Mouse (Mus musculus) duodenum, adult 2 months (tissue): ENCODE results near the gene Aldh1a2. TPM values are rescaled to one million over a fixed set of nuclear protein-coding genes. Genes with fewer than 3 reads are reported as not detected.

Experiments used
- polyA plus RNA-seq: library from polyadenylated mRNA; depleted of rRNA; stranded (reverse); fragments of >200 nt; gene quantifications from 2 replicates; pipeline ENCODE4 v1.2.3, GENCODE M21; 2012; ENCODE audit warnings: low replicate concordance; rRNA removed

Aldh1a2 gene
- 7.0 and 9.2 TPM in 2 replicates for polyA plus RNA-seq

GRCm38 (mm10) chr9:71215248-71216035, at the start of gene Aldh1a2:
Gene Aldh1a2 (plus strand): TSS chr9:71215789.

DNA sequence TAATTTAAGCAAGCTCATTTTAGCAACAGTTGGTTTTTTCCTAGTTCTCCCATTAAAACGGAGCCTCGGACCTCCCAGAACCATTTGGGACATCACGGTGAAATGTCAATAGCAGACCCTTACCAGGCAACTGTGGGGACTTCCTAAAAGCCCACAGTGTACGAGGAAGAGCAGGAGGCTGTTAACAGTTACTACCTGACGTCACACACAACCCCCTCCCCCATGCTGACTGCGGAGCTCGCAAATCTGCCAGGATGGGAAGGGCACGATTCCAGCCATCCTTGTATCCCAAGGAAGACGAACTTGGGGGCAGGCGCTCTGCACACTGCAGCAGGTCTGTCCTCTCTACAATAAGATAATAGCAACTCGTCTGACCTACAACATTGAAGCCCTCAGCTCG, 47.1 kb upstream of the Aldh1a2 start, which contains the start of gene Aqp9:
Gene Aqp9, minus strand, starts transcription at position 172 of the 400 bp plus-strand sequence.

Other genes with a start within 250 kb of the Aldh1a2 start
- gene Aqp9, start 47.1 kb upstream of the Aldh1a2 start, polyA plus RNA-seq: 0.13 and 0.22 TPM in 2 replicates